Mouse (Mus musculus): ENCODE data around the gene Olfr702.

GRCm38 (mm10) chr7:106862885-106863284, 29.2 kb upstream of the Olfr702 start, which contains the start of gene Olfr704:
- TF ChIP-seq GATA1 (IDR thresholded peaks at IDR 0.05; ENCODE audit: borderline replicate concordance, low read length): no peak
- TF ChIP-seq CTCF (IDR thresholded peaks at IDR 0.05; ENCODE audit: low read depth, low read length): no peak
- TF ChIP-seq POLR2AphosphoS5 (IDR thresholded peaks at IDR 0.05; ENCODE audit: insufficient replicate concordance, low read depth, low read length): no peak
